8 mouse cellular contexts compared by ENCODE assay signal in genomic region chr5:150196211-150196585, GRCm38 (mm10).
DNase-seq lines count a peak whose midpoint lies in the region; ATAC-seq and TF ChIP-seq lines count a peak whose summit lies in the region.

No protein-coding gene starts in this region.

- no peak for TF ChIP-seq POLR2A in cerebellum, adult 2 months (IDR thresholded peaks at IDR 0.05; ENCODE audit: borderline replicate concordance, insufficient read depth, low read length)

- TF ChIP-seq CTCF in cerebellum, adult 2 months (IDR thresholded peaks at IDR 0.05; ENCODE audit: borderline replicate concordance, insufficient read depth, low read depth, low read length): no peak
- no peak for TF ChIP-seq CTCF in lung, embryonic 14.5 days (IDR thresholded peaks at IDR 0.05; ENCODE audit: low read depth)

- peak; percentile 76 for ATAC-seq in lung, embryonic 14.5 days (ENCODE audit: insufficient read depth)
- 0 out of 2 replicates have a peak, but pooled peaks have one; percentile 13 for ATAC-seq in neutrophil, adult 5-6 weeks (ENCODE audit: extremely low read depth, insufficient number of reproducible peaks, low FRiP score, poor library complexity, severe bottlenecking)

- H3K4me1 ChIP-seq in cerebellum, adult 2 months (ENCODE audit: control insufficient read depth, insufficient read depth, low read length): no peaks in the 10 kb centered on the region
- 0 out of 2 replicates have a peak, but pooled peaks cover 4% of the 10 kb centered on the region for H3K4me1 ChIP-seq in lung, embryonic 14.5 days (ENCODE audit: insufficient read depth)

- DNase-seq in cerebellum, adult 2 months: peak in 1 of 2 experiments; percentile 10
- DNase-seq in cerebellum, adult 9-10 months: no peak
- peak; percentile 65 for DNase-seq in embryo, embryonic 9.5 days (ENCODE audit: extremely low spot score)
- peak; percentile 75 to 76 for DNase-seq in heart, adult 9 months (ENCODE audit: low spot score in 2 of 2)
- DNase-seq in kidney, adult 18-20 months: peak; percentile 63
- peak; percentile 73 for DNase-seq in lung, embryonic 14.5 days
- DNase-seq in left cerebral cortex, adult 8-10 months (ENCODE audit: low spot score in 2 of 2): no peak

- WGBS in cerebellum, adult 2 months: 14% methylated on average over 6 of the region's 6 CpGs
- 1% methylated on average over 6 of the region's 6 CpGs for WGBS in lung, embryonic 14.5 days

- no peaks in the 10 kb centered on the region for H3K36me3 ChIP-seq in lung, embryonic 14.5 days (ENCODE audit: insufficient read depth)

- H3K9me3 ChIP-seq in lung, embryonic 14.5 days (ENCODE audit: low read depth, low read length): no peaks in the 10 kb centered on the region

- no peak overlapping the region for H3K27ac ChIP-seq in cerebellum, adult 2 months (ENCODE audit: insufficient read depth, low read length)
- peak overlapping the region; percentile 56; the same call in 1 of the 2 replicates for H3K27ac ChIP-seq in lung, embryonic 14.5 days (ENCODE audit: low read depth)

- peak overlapping the region; percentile 7; the same call in 1 of the 2 replicates for H3K9ac ChIP-seq in lung, embryonic 14.5 days

- peak overlapping the region; percentile 72 for H3K4me3 ChIP-seq in cerebellum, adult 2 months (replicated peaks; ENCODE audit: insufficient read depth, low read depth, low read length)
- peak overlapping the region; percentile 37 for H3K4me3 ChIP-seq in lung, embryonic 14.5 days (ENCODE audit: low read depth, low read length)

- H3K27me3 ChIP-seq in cerebellum, adult 2 months (ENCODE audit: control insufficient read depth, insufficient read depth, low read length): no peaks in the 10 kb centered on the region
- no peaks in the 10 kb centered on the region for H3K27me3 ChIP-seq in lung, embryonic 14.5 days (ENCODE audit: insufficient read depth, low read length)

- peak overlapping the region; percentile 71 for H3K4me2 ChIP-seq in lung, embryonic 14.5 days

Comparison
In these comparisons a context has a peak if more than half of its experiments do, and no peak if none do; other contexts are left out.
1. DNase-seq: peak in embryo, embryonic 9.5 days (single experiment), heart, adult 9 months (2 of 2), kidney, adult 18-20 months (single experiment) and lung, embryonic 14.5 days (single experiment); none in cerebellum, adult 9-10 months (single experiment) and left cerebral cortex, adult 8-10 months (0 of 2).